Mouse (Mus musculus) kidney, adult 2 months (tissue): Measurements from ENCODE around the gene Lrrn2.

Experiments used
- CTCF ChIP-seq: fragments of 200-500 bp; conservative IDR thresholded peaks from 2 replicates; pipeline ENCODE4 v1.5.1; 2011; ENCODE audit warnings: low read depth, mild to moderate bottlenecking, control low read depth, low read length, moderate library complexity, mixed read lengths; ENCODE audit not compliant: insufficient read depth, insufficient read length
- POLR2A ChIP-seq: fragments of 200-500 bp; IDR thresholded peaks from one replicate; pipeline ENCODE4 v1.6.1; 2011; ENCODE audit warnings: low read depth, low read length, control low read depth

DNA sequence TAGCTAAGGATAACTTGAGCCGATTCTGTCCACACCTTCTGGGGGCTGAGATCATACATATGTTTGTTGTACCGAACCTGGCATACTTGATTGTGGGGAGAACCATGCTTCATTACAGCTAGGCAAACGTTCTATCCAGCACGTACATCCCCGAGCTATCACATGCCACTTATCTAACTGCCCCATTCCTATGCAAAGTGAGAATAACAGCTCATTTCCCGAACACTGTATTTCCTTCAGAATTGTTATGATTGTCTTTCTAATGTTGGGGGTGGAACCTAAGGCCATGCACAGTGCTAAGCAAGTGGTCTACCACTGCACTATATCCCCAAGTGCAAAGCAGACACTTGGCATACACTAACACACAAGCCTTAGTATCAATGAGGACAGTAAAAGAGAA, 101.2 kb downstream of the Lrrn2 start:
- no peak for TF ChIP-seq CTCF
- no peak for TF ChIP-seq POLR2A
